Comparison of ENCODE assay signal across 10 mouse cellular contexts in the genomic region with DNA sequence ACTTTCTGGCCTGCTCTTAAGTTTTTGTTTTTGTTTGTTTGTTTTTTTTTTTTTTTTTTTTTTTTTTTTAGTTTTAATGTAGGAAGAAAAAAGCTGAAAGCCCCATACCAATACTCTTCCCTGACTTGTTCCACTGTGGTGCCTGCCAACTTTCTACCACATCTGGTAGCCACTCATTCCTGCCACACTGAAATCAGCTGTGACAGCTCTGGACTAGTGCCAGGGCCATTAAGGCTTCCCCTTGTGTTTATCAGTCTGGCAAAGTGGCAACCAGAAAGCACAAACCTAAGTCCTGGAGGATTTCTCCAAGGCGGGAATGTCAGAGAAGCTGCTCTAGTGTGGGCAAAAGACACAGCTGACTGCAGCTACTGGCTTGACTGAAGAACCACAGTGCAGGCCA. TPM values are rescaled to one million over a fixed set of nuclear protein-coding genes. Genes with fewer than 3 reads are reported as not detected.
DNase-seq lines count a peak whose midpoint lies in the region; ATAC-seq and TF ChIP-seq lines count a peak whose summit lies in the region.
"Had no signal": no experiment of that assay in that cellular context is flagged by ENCODE, and none has a peak within 500 bp of the region (broad histone marks: within the 10 kb centered on the region; RNA-seq: fewer than 3 reads in every experiment).

No protein-coding gene starts in this region.

- ATAC-seq in forebrain, embryonic 13.5 days: no peak
- no peak for ATAC-seq in forebrain, embryonic 11.5 days (replicated peaks; ENCODE audit: low FRiP score)
- no peak for ATAC-seq in heart, embryonic 15.5 days (replicated peaks; ENCODE audit: insufficient number of reproducible peaks, insufficient read depth, low FRiP score, low read depth)
- ATAC-seq in liver, postnatal 0 days: no peak

- H3K4me3 ChIP-seq in forebrain, embryonic 13.5 days: no peak overlapping the region
- H3K4me3 ChIP-seq in forebrain, embryonic 11.5 days (ENCODE audit: low read depth, low read length): no peak overlapping the region
- no peak overlapping the region for H3K4me3 ChIP-seq in heart, embryonic 15.5 days
- H3K4me3 ChIP-seq in liver, postnatal 0 days (ENCODE audit: low read depth, low read length): no peak overlapping the region
- H3K4me3 ChIP-seq: midbrain, embryonic 12.5 days had no signal

- peak overlapping the region; percentile 40 for H3K27ac ChIP-seq in forebrain, embryonic 13.5 days
- no peak overlapping the region for H3K27ac ChIP-seq in forebrain, embryonic 11.5 days (ENCODE audit: low read depth, low read length)
- 0 out of 2 replicates have a peak overlapping the region, but pooled peaks have one; percentile 16 for H3K27ac ChIP-seq in heart, embryonic 15.5 days
- H3K27ac ChIP-seq in liver, postnatal 0 days (ENCODE audit: low read depth): no peak overlapping the region
- H3K27ac ChIP-seq: midbrain, embryonic 12.5 days had no signal

- 49% methylated on average over 1 of the region's 1 CpGs for WGBS in forebrain, embryonic 13.5 days
- 87% methylated on average over 1 of the region's 1 CpGs for WGBS in forebrain, embryonic 11.5 days
- WGBS in heart, embryonic 15.5 days: 36% methylated on average over 1 of the region's 1 CpGs
- WGBS in liver, postnatal 0 days (ENCODE audit: insufficient replicate concordance): 62% methylated on average over 1 of the region's 1 CpGs

- DNase-seq in forebrain, embryonic 11.5 days (ENCODE audit: low spot score): no peak
- DNase-seq in left cerebral cortex, postnatal 4 days: peak; percentile 40
- DNase-seq in left cerebral cortex, adult 11 months (ENCODE audit: low spot score): no peak
- DNase-seq in MN1 (ENCODE audit: low spot score): peak; percentile 93
- DNase-seq in liver, postnatal 0 days: no peak
- no peak for DNase-seq in embryo, embryonic 11 days
- DNase-seq: gastrocnemius, postnatal 10 days had no signal

- H3K36me3 ChIP-seq in forebrain, embryonic 13.5 days (ENCODE audit: poor library complexity, severe bottlenecking): peaks cover 92% of the 10 kb centered on the region
- peaks cover 26% of the 10 kb centered on the region for H3K36me3 ChIP-seq in forebrain, embryonic 11.5 days (ENCODE audit: control insufficient read depth, insufficient read depth, low read length)
- H3K36me3 ChIP-seq in heart, embryonic 15.5 days: peaks cover 80% of the 10 kb centered on the region
- H3K36me3 ChIP-seq in liver, postnatal 0 days (replicated peaks; ENCODE audit: insufficient read depth, low read length): peaks cover 45% of the 10 kb centered on the region

- peaks cover 8% of the 10 kb centered on the region for H3K4me1 ChIP-seq in forebrain, embryonic 13.5 days
- no peaks in the 10 kb centered on the region for H3K4me1 ChIP-seq in forebrain, embryonic 11.5 days (replicated peaks; ENCODE audit: control insufficient read depth, insufficient read depth, low read length)
- H3K4me1 ChIP-seq in heart, embryonic 15.5 days (replicated peaks): peaks cover 19% of the 10 kb centered on the region
- H3K4me1 ChIP-seq in liver, postnatal 0 days (ENCODE audit: insufficient read depth): no peaks in the 10 kb centered on the region
- H3K4me1 ChIP-seq: midbrain, embryonic 12.5 days had no signal

- no peak for TF ChIP-seq CTCF in liver, postnatal 0 days (IDR thresholded peaks at IDR 0.05; ENCODE audit: low read depth)

- no peak overlapping the region for H3K4me2 ChIP-seq in forebrain, embryonic 13.5 days
- no peak overlapping the region for H3K4me2 ChIP-seq in forebrain, embryonic 11.5 days (ENCODE audit: low read depth, low read length, severe bottlenecking)
- no peak overlapping the region for H3K4me2 ChIP-seq in heart, embryonic 15.5 days
- H3K4me2 ChIP-seq in liver, postnatal 0 days (ENCODE audit: low read depth, low read length): no peak overlapping the region
- H3K4me2 ChIP-seq: midbrain, embryonic 12.5 days had no signal

- no peak overlapping the region for H3K9ac ChIP-seq in forebrain, embryonic 13.5 days
- H3K9ac ChIP-seq in forebrain, embryonic 11.5 days (ENCODE audit: low read length): no peak overlapping the region
- no peak overlapping the region for H3K9ac ChIP-seq in heart, embryonic 15.5 days
- H3K9ac ChIP-seq in liver, postnatal 0 days (replicated peaks): no peak overlapping the region
- H3K9ac ChIP-seq: midbrain, embryonic 12.5 days had no signal

- H3K27me3 ChIP-seq in forebrain, embryonic 13.5 days: no peaks in the 10 kb centered on the region
- no peaks in the 10 kb centered on the region for H3K27me3 ChIP-seq in forebrain, embryonic 11.5 days (ENCODE audit: control insufficient read depth, insufficient read depth, low read length)
- no peaks in the 10 kb centered on the region for H3K27me3 ChIP-seq in heart, embryonic 15.5 days
- H3K27me3 ChIP-seq in liver, postnatal 0 days (ENCODE audit: insufficient read depth, low read length): no peaks in the 10 kb centered on the region
- H3K27me3 ChIP-seq: midbrain, embryonic 12.5 days had no signal

- intact Hi-C loops in left cerebral cortex, postnatal 4 days (cut with DNase I): no loop called here

- no peak for TF ChIP-seq EP300 in liver, postnatal 0 days (IDR thresholded peaks at IDR 0.05; ENCODE audit: low read depth)

- no peaks in the 10 kb centered on the region for H3K9me3 ChIP-seq in forebrain, embryonic 13.5 days (replicated peaks)
- no peaks in the 10 kb centered on the region for H3K9me3 ChIP-seq in forebrain, embryonic 11.5 days (ENCODE audit: control insufficient read depth, low read length)
- no peaks in the 10 kb centered on the region for H3K9me3 ChIP-seq in heart, embryonic 15.5 days (replicated peaks)
- no peaks in the 10 kb centered on the region for H3K9me3 ChIP-seq in liver, postnatal 0 days (ENCODE audit: low read length)
- H3K9me3 ChIP-seq: midbrain, embryonic 12.5 days had no signal

RNA-seq across cellular contexts. Expression of a gene that starts 55.9 kb away (rescaled TPM):
- polyA plus RNA-seq in forebrain, embryonic 13.5 days (2015; fragmentation: Nextera tagmentation; extraction: Ambion mirVana): 21.8 and 26.8 TPM in 2 replicates
- polyA plus RNA-seq in forebrain, embryonic 11.5 days (2014; fragmentation: Nextera tagmentation; extraction: Ambion mirVana): 29.8 and 36.1 TPM in 2 replicates
- 10 to 100 TPM; 15.3 to 18.8 TPM for total RNA-seq in left cerebral cortex, postnatal 4 days (2021)
- 50.7 and 54.9 TPM in 2 replicates for polyA plus RNA-seq in heart, embryonic 15.5 days (2015; fragmentation: Nextera tagmentation; extraction: Ambion mirVana)
- 23.6 and 24.1 TPM in 2 replicates for polyA plus RNA-seq in liver, postnatal 0 days (2015; fragmentation: Nextera tagmentation; extraction: Ambion mirVana)

Comparison
In these comparisons a context has a peak if more than half of its experiments do, and no peak if none do; other contexts are left out.
1. H3K27ac ChIP-seq: peak in forebrain, embryonic 13.5 days (single experiment) and heart, embryonic 15.5 days (single experiment); none in forebrain, embryonic 11.5 days (single experiment) and liver, postnatal 0 days (single experiment).
2. DNase-seq: peak in left cerebral cortex, postnatal 4 days (single experiment) and MN1 (single experiment); none in forebrain, embryonic 11.5 days (single experiment), left cerebral cortex, adult 11 months (single experiment), liver, postnatal 0 days (single experiment) and embryo, embryonic 11 days (single experiment).